Mouse (Mus musculus) ES-Bruce4 (cell line): ENCODE results near the gene Artn.

Source experiments
- CTCF ChIP-seq: IDR thresholded peaks from one replicate; pipeline ENCODE4 v1.8.1; 2011; ENCODE audit warnings: low read depth, low read length
- EP300 ChIP-seq: IDR thresholded peaks from 2 replicates; pipeline ENCODE4 v1.6.1; 2011; ENCODE audit warnings: low read depth, low read length; ENCODE audit not compliant: insufficient read depth
- POLR2A ChIP-seq: IDR thresholded peaks from one replicate; pipeline ENCODE4 v1.8.1; 2011; ENCODE audit warnings: low read length; ENCODE audit not compliant: insufficient read depth

DNA sequence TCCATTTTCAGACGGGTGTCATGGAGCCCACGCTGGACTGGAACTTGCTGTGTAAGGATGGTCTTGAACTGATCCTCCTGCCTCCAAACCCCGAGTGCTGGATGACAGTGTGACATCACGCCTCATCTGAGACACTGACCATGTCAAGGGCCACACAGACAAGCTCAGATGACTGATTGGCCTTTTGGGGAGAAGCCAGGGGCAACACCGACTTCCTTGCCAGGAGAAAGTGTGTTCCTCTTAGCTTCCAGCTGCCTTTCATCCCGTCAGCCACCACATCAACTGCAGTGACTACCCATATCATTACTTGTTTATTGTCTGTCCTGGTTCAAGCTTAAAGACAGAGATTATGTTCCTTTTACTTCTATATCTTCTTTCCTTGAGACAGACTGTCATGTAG lies 4.6 kb downstream of the Artn start:
- TF ChIP-seq EP300 (no peak), CTCF (no peak), POLR2A (no peak)
